ENCODE assay signal across 9 mouse cellular contexts in genomic region chr1:183299161-183299560, GRCm38 (mm10). TPM values are rescaled to one million over a fixed set of nuclear protein-coding genes. Genes with fewer than 3 reads are reported as not detected.
DNase-seq lines count a peak whose midpoint lies in the region; ATAC-seq and TF ChIP-seq lines count a peak whose summit lies in the region.
"Had no signal": no experiment of that assay in that cellular context is flagged by ENCODE, and none has a peak within 500 bp of the region (broad histone marks: within the 10 kb centered on the region; RNA-seq: fewer than 3 reads in every experiment).

No protein-coding gene starts in this region.

- no peak overlapping the region for H3K4me2 ChIP-seq in hindbrain, embryonic 11.5 days (replicated peaks; ENCODE audit: low read depth, low read length)
- no peak overlapping the region for H3K4me2 ChIP-seq in hindbrain, embryonic 13.5 days
- H3K4me2 ChIP-seq in limb, embryonic 14.5 days (replicated peaks; ENCODE audit: low read depth, low read length, severe bottlenecking), result no peak overlapping the region

- no peak overlapping the region for H3K4me3 ChIP-seq in hindbrain, embryonic 11.5 days (ENCODE audit: low read depth, low read length)
- no peak overlapping the region for H3K4me3 ChIP-seq in hindbrain, embryonic 13.5 days
- no peak overlapping the region for H3K4me3 ChIP-seq in limb, embryonic 14.5 days (replicated peaks; ENCODE audit: low read length)
- H3K4me3 ChIP-seq: neural tube, embryonic 12.5 days had no signal

- H3K9me3 ChIP-seq in hindbrain, embryonic 11.5 days (ENCODE audit: control insufficient read depth, low read length), result no peaks in the 10 kb centered on the region
- no peaks in the 10 kb centered on the region for H3K9me3 ChIP-seq in hindbrain, embryonic 13.5 days
- H3K9me3 ChIP-seq in limb, embryonic 14.5 days (ENCODE audit: control insufficient read depth, low read length), result no peaks in the 10 kb centered on the region
- H3K9me3 ChIP-seq: neural tube, embryonic 12.5 days had no signal

- no peak for ATAC-seq in hindbrain, embryonic 11.5 days (ENCODE audit: low FRiP score)
- ATAC-seq in hindbrain, embryonic 13.5 days (ENCODE audit: low FRiP score), result no peak
- no peak for ATAC-seq in limb, embryonic 14.5 days (ENCODE audit: low FRiP score, low read depth)

- H3K9ac ChIP-seq in hindbrain, embryonic 11.5 days (ENCODE audit: low read depth, low read length), result no peak overlapping the region
- no peak overlapping the region for H3K9ac ChIP-seq in hindbrain, embryonic 13.5 days
- H3K9ac ChIP-seq in limb, embryonic 14.5 days (ENCODE audit: low read depth, low read length, severe bottlenecking), result no peak overlapping the region
- H3K9ac ChIP-seq: neural tube, embryonic 12.5 days had no signal

- H3K27me3 ChIP-seq in hindbrain, embryonic 11.5 days (ENCODE audit: control insufficient read depth, insufficient read depth, low read length), result no peaks in the 10 kb centered on the region
- no peaks in the 10 kb centered on the region for H3K27me3 ChIP-seq in hindbrain, embryonic 13.5 days
- H3K27me3 ChIP-seq in limb, embryonic 14.5 days (ENCODE audit: control insufficient read depth, insufficient read depth, low read length), result no peaks in the 10 kb centered on the region
- H3K27me3 ChIP-seq: neural tube, embryonic 12.5 days had no signal

- H3K27ac ChIP-seq in hindbrain, embryonic 11.5 days (ENCODE audit: low read depth, low read length), result no peak overlapping the region
- H3K27ac ChIP-seq in hindbrain, embryonic 13.5 days, result no peak overlapping the region
- no peak overlapping the region for H3K27ac ChIP-seq in limb, embryonic 14.5 days (replicated peaks; ENCODE audit: low read depth, low read length)
- H3K27ac ChIP-seq: neural tube, embryonic 12.5 days had no signal

- no peaks in the 10 kb centered on the region for H3K4me1 ChIP-seq in hindbrain, embryonic 11.5 days (replicated peaks; ENCODE audit: control insufficient read depth, insufficient read depth, low read length)
- H3K4me1 ChIP-seq in hindbrain, embryonic 13.5 days (replicated peaks), result 0 out of 2 replicates have a peak, but pooled peaks cover 7% of the 10 kb centered on the region
- no peaks in the 10 kb centered on the region for H3K4me1 ChIP-seq in limb, embryonic 14.5 days (ENCODE audit: control insufficient read depth, insufficient read depth, low read length)
- H3K4me1 ChIP-seq: neural tube, embryonic 12.5 days had no signal

- peak; percentile 96 for DNase-seq in hindbrain, embryonic 11.5 days (ENCODE audit: low spot score)
- peak; percentile 85 for DNase-seq in adrenal gland, postnatal 14 days
- peak; percentile 100 for DNase-seq in fat pad, adult 2 months (ENCODE audit: extremely low read depth, low read depth, low spot score)
- peak; percentile 97 for DNase-seq in kidney, adult 9 months
- peak; percentile 94 for DNase-seq in limb, embryonic 14.5 days (ENCODE audit: low spot score)
- peak; percentile 94 to 96 for DNase-seq in right cerebral cortex, postnatal 10 days (ENCODE audit: low spot score in 2 of 2)
- DNase-seq in urinary bladder, postnatal 25 days (ENCODE audit: low spot score), result peak; percentile 100

- 89% methylated on average over 6 of the region's 6 CpGs for WGBS in hindbrain, embryonic 11.5 days
- 88% methylated on average over 6 of the region's 6 CpGs for WGBS in hindbrain, embryonic 13.5 days
- WGBS in limb, embryonic 14.5 days, result 85% methylated on average over 6 of the region's 6 CpGs

- no peak for TF ChIP-seq POLR2A in limb, embryonic 14.5 days (IDR thresholded peaks at IDR 0.05; ENCODE audit: borderline replicate concordance, extremely low read depth, insufficient read depth, insufficient read length)

- H3K36me3 ChIP-seq in hindbrain, embryonic 11.5 days (ENCODE audit: control insufficient read depth, insufficient read depth, low read length), result no peaks in the 10 kb centered on the region
- no peaks in the 10 kb centered on the region for H3K36me3 ChIP-seq in hindbrain, embryonic 13.5 days
- no peaks in the 10 kb centered on the region for H3K36me3 ChIP-seq in limb, embryonic 14.5 days (ENCODE audit: control insufficient read depth, insufficient read depth, low read length)
- H3K36me3 ChIP-seq: neural tube, embryonic 12.5 days had no signal

RNA-seq across cellular contexts. Expression of gene Brox, which starts 2.1 kb away (rescaled TPM):
- 73.1 and 82.3 TPM in 2 replicates for polyA plus RNA-seq in hindbrain, embryonic 11.5 days (2014; fragmentation: Nextera tagmentation; extraction: Ambion mirVana)
- 97.0 and 97.1 TPM in 2 replicates for polyA plus RNA-seq in hindbrain, embryonic 13.5 days (2015; fragmentation: Nextera tagmentation; extraction: Ambion mirVana)
- 48.2 and 51.8 TPM in 2 replicates for total RNA-seq in adrenal gland, postnatal 14 days (2021)
- 33.5 and 37.8 TPM in 2 replicates for polyA plus RNA-seq in limb, embryonic 14.5 days (2012; rRNA removed)
- 41.7 and 42.3 TPM in 2 replicates for polyA plus RNA-seq in limb, embryonic 14.5 days (2014; fragmentation: Nextera tagmentation; extraction: Ambion mirVana)

RNA-seq across cellular contexts. Expression of gene Aida, which starts 2.8 kb away (rescaled TPM):
- 34.9 and 40.9 TPM in 2 replicates for polyA plus RNA-seq in hindbrain, embryonic 11.5 days (2014; fragmentation: Nextera tagmentation; extraction: Ambion mirVana)
- 50.9 and 51.8 TPM in 2 replicates for polyA plus RNA-seq in hindbrain, embryonic 13.5 days (2015; fragmentation: Nextera tagmentation; extraction: Ambion mirVana)
- 51.3 and 53.4 TPM in 2 replicates for total RNA-seq in adrenal gland, postnatal 14 days (2021)
- 87.3 and 93.3 TPM in 2 replicates for polyA plus RNA-seq in limb, embryonic 14.5 days (2012; rRNA removed)
- 31.9 and 34.9 TPM in 2 replicates for polyA plus RNA-seq in limb, embryonic 14.5 days (2014; fragmentation: Nextera tagmentation; extraction: Ambion mirVana)
